Mouse (Mus musculus): ENCODE results near the gene Figla. TPM values are rescaled to one million over a fixed set of nuclear protein-coding genes. Genes with fewer than 3 reads are reported as not detected.
"Not testable (repeated sequence)": the region's sequence is repeated elsewhere in the genome, so short reads cannot be mapped to it uniquely, and the experiment has no call there.

The Figla gene
- not detected for total RNA-seq (2021)

DNA sequence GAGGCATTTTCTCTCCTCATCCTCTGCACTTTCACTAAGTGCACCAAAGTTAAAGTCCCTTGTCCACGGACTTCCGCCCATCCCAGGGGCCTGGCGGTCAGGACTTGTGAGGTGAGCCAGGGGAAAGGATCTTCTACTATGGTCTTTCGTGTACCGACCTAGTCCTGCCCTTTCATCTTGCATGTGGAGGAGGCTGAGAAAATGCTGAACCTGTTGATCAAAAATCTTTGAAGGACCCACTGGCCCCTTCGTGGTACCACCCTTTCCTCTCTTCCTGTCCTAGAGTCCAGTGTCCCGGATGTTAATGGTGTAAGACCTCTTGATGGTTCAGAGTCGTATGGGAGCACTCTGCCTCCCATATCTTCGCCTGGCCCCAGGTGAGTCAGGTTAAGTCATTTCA, at the start of gene Figla:
Gene Figla, plus strand, starts transcription at position 301 of the 400 bp plus-strand sequence.
- no peak for DNase-seq

DNA sequence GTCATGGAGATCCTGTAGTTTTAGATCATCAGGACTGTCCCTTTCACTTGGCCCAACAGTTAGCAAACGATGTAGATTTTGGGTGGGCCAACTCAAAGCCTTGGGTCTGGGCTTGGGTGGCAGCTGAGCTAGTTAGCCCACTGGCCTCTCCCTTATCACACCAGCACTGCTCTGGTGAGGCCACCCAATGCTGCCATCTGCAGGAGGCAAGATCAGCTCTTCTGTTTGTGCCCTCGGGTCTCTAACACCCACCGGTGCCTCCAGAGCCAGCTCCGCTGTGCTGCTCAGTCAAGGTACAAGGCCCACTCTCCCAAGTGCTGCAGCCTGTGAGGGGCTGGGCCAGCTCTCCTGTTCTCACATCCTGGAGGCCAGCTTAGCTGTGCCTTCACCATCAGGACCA, 49.3 kb upstream of the Figla start:
- DNase-seq = no peak

DNA sequence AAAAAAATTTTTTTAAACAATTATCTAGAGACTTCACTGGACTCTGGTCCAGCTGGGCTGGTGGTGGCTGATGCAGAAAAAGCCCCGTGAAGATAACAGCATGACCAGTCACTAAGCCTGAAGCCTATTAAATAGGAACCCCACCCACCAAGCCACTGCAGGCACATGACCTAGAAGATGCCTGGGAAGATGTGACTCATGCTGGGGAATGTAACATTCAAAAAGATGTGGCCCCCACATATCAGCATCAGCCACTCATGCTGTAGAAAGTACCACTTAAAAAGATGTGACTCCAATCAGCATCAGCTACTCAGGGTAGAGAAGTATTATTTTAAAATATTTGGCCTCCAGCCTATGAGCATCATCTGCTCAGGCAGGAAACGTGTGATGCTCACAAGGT, 46.1 kb upstream of the Figla start:
- no peak for DNase-seq

DNA sequence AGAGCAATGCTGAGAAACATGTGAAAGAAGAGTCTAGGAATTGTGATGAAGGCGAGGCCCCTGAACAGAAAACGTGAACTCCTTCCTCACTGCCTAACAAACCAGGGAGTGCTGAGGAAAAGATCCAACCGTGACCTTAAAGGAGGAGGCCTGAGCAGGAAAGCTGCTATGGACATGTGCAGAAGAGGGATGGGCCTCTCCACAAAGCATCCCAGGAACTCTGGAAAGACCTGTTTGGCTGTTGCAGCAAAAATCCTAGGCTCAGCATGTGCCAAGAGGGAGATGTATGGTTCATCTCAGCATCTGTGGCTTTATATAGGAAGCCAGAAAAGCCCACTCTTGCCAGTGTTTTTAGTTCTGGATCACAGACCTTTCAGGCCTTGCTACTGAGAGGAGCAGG, 43.3 kb upstream of the Figla start:
- DNase-seq = no peak

DNA sequence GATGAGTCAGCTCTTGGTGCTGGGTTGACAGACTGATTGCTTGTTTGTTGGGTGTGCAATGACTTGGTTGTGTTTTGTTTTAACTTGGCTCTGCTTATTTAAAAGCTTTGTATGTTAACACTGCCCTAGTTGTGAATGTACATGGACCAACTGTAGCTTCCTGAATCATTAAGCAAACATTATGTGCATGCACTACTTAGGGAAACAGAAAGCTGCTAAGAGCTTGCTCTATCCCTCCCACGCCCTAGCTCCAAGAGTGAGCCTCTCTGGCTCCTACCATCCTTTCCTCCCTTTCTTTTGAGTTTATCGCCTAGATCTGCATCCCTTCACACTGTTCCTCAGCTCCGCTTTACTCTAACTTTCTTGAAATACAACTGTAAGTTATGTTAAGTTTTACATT, 42.6 kb upstream of the Figla start:
- DNase-seq = no peak

DNA sequence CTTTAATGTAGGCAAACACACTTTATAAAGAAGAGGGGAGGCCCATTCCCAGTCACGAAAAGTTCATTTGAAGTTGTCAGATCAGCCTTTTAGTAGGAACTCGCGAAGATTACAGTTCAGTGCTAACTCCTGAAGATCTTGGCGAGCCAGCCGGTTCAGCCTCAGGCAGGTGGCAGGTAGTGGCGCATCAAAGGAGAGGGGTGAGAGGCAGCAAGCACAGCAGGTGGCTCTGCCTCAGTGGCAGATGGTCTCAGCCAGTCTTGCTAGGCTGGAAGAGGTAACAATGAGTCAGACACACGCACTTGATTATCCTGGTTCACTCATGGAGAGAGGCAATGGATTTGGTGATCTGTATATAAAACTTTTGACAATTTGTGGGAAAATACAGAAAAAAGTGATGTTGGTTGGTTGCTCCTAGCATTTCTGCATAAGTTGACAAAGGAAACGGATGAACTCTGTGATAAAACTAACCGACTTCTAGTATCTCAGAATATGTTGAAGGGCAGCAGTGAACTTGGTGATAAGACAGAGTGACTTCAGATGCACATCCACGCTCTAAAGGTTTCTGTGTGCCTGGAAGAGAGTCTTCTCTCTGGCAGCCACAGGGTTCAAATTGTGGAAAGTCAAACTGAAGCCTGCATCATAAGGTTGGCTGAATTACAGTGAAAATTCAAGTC, 40.9 kb upstream of the Figla start:
- no peak for DNase-seq

DNA sequence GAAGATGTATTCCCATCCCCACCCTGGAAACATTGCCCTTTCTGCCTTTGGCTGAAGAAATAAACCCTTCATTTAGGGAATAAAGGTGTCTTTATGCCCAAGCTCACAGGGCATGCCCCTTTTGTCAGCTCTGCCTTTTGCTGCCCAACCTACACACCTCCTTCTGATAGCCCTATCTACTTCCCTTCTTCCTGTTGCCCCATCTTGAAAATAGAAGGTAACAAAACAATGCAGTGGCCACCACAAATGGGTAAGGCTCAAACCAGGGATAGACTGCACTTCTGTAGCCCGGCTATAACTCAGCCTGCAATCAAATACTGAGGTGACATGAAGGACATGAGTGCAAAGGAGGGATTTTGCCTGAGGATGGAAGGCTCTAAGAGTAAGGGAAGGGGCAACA, 40.2 kb upstream of the Figla start:
- DNase-seq = no peak

DNA sequence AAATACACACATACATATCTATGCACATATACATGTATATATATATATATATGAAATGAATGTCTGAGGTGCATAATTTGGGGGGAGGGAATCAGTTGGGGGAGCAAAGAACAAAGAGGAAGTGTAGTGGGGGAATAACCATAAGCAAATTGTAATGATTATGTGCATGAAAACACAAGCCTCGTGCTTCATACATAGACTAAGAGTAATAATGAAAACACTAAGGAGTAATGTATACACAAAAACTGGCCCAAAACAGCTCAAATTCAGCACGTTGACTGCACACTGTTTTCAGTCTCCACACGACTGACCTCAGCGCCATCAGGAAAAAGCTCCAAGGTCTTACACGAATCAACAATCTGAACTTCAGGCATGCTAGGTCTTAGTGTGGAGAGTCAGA, 39.7 kb upstream of the Figla start:
- no peak for DNase-seq

DNA sequence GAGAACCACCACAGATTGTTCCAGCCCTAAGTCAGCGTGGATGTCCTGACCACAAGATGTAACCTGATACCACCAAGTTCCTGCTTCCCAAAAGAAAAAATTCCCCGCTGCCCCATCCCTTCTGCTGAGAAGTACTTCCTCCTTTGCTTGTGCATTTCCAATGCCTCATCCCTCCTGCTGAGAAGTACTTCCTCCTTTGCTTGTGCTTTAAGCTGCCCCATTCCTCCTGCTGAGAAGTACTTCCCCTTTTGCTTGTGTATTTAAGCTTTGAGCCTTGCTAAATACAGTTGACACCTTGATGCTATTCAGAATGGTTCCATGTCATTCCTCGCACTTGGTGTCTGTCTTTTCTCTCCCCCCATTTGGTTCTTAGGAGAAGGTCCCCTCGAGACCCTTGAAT, 37.2 kb upstream of the Figla start:
- not testable (repeated sequence) for DNase-seq

DNA sequence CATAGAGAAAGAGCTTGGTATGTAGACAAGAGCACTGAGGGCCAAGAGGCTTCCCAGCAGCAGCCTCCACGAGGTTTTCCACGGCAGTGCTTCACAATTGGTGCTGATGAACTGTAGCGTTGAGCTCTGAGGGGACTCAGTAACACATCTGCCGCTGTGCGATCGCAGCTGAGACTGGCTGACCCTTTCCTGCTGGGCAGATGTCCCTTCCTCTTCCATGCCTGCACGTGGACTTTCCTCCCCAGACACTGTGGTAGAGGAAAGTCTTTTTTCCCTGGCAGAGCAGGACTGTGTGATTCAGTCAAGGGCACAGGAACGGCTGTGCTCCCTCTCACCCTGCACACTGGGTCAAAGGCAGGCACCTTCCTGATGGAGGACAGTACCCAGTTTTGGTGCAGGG, 31.6 kb upstream of the Figla start:
- DNase-seq = no peak

DNA sequence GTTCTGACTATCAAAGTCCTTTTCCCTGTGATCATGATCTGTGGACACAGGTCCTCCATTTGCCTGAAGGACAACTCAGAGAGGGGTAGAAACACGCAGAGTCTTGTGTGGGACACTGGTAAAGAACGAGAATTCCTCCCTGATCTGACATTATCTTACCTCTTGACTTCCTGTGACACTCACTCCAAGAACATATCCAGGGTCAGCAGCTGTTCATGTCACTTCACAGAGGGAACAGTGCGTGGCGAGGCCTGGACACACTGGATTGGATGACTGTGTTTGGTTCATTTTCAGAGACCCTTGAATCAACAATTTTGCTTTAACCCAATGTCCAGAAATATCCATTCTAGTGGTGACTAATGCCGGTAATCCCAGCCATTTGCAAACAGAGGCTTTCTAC, 26.4 kb upstream of the Figla start:
- DNase-seq = not testable (repeated sequence)

DNA sequence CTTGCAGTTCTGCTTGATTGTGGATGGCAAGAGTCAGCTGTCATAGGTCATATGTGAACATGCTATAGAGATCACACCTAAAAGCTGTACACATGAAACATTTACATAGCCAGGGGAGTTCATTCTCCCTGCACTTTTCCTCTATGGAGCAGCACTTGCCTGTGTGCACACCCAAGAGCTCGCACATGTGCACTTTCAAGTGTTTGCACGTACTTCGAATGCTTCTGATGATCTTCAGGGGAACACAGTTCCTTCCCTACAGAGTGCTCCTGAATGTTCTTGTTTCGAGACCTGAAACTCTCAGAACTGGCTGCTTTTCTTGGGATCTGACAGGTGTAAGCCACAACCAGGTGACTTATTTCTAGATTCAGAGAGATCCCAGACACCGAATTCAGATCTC, 25.2 kb upstream of the Figla start:
- not testable (repeated sequence) for DNase-seq

DNA sequence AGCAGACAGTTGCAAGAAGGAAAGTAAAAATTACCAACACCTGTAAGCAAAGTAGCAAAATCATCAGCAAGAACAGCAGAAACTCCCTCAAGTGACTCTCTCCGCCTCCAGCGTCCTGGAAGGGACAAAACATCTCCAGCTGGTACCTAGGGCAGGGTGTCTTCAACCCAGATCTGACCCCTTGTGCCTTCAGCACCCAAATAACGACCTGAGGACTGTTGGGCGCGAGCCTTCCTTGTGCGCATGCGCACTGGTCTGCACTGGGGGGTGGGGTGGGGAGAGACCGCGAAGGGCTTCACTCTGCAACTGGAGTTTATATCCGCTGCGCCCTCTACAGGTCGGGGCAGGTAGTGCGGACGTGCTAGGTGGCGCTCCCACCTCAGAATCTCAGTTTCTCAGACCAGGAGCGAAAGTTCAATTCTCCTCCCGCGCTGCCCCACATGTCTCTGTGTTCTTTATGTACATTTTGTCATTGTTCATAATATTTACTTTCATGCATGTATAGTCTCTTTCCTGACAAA, 12.5 kb upstream of the Figla start:
- peak; percentile 37 for DNase-seq

DNA sequence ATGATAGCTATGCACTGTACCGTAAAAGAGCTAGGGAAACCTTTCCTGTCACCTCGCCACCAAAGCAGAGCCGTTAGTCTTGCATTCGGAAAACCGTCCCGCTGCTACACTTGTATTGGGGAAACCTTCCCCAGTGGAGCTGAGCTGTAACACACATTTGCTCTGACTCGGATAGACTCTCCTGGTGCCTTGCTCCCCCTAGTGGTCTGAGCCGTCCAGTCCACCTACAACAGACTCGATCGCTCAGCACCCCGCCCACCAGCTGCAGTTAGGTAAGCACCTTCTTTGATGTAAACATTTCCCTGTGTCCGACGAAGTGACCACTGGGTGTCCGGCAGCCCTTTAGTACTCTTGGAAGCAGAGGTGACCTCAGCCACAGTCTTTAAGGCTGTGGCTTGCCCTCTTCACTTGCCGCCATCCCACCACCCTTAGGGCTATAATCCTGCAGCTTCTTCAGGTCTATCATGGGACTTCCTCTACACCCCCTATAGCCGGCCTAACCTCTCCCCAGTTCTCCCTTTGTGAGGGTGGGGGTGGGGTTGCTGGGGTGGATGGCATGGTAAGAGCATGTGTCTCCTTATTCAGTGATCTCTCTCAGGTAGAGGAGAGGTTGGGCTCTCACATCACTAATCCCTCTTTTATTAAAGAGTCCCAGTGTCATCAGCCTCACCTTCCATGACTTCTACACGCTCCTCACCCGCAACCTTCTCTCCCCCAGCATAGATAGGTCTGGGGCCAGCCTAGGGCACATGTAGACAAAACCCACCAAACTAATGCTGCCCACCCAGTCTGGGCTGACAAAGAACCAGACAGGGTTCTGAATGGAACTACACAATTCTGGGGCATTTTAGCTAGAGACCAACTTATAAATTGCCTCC, 11.5 kb upstream of the Figla start:
- peak; percentile 84 for DNase-seq

DNA sequence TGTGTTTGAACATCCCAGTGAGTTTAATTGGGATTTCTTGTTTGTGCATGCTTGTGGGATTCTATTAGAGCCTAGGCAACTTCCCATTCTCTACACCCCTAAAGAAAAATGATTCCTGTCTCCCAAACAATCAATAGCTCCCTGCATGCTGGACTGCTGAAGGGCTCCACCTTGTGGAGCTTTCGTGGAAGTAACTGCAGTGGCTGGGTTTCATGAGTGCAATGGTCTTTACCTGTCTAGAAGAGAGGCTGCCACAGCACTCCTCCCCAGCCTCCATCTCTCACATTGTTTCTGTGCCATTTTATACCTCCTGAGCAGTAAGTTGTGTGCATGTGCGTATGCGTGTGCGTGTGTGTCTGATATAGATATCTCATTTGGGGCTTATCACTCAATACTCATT, 6.0 kb upstream of the Figla start:
- peak; percentile 69 for DNase-seq

DNA sequence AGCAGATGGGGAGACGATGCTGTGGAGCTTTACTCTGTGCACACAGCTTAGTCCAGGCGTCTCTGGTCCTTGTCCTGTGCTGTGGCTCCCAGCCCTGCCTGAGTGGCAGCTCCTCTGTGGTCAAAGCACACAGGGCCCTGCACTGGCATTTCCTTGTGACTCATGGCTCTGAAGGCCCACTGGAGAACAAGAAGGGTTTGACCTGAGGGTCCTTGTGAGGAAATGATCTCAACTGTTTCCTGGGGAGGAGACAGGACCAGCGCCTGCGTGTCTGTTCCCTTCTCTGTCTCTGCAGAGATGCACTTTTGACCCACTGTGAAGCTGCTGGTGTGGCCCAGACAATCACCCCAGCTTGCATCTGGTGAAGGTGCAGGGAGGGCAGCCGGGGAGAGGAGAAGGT, 1.2 kb upstream of the Figla start:
- DNase-seq = peak; percentile 13

DNA sequence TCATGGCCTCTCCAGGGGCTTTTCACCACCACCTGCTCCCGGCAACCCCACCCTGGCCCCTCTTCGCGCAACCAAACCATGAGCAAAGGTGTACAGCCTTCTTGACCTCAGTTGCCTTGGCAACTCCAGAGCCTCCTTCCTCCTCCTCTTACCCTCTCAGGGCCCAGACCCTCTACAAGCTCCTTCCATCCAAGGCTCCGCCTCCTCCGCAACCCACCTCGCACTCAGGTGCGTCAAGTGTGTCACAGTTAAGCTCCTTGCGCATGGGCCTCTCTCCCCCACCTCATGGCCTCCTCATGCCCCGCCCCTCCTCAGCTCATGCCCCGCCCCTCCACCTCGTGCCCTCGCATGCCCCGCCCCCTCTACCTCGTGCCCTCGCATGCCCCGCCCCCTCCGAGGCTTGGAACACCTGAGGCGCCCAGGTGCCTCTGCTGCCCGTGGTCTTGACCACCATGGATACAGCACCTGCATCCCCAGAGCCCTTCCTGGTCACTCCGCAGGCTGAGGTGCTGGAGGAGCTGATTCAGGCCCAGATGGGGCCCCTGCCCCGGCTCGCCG, 901 bp downstream of the Figla start:
- DNase-seq = no peak

DNA sequence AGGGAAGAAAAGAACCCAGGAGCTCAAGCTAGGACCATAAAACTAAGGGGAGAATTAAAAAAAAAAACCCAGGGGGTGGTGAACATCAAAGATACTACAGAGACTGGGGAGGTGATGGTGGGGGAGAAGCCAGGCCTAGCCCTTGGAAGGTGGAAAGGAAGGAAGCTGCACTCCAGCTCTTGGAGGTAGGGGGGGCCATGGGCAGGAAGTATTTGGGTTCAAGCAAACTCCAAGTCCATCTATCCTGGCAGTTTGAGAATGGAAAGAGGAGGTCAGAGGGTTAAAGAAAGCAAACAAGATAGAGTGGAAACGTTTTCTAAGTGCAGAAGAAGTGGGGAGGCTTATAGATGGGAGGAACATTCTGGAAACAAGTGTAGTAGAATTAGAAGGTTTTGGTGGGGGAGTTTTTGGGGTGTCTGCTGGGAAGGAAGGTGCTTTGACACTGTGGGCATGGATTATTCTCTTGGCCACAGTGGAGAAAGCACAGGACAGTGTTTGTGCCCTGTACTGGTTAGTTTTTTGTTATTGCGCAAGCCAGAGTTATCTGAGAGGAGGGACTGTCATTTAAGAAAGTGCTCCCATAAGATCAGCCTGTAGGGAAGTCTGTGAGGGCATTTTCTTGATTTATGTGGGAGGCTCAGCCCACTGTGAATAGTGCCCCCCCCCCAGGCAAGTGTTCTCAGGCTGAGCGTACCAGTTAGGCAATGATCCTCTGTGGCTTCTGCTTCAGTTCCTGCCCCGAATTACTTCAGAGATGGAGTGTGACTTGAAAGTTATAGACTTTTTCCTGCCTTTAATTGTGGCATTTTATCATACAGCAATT, 3.7 kb downstream of the Figla start:
- DNase-seq = no peak

DNA sequence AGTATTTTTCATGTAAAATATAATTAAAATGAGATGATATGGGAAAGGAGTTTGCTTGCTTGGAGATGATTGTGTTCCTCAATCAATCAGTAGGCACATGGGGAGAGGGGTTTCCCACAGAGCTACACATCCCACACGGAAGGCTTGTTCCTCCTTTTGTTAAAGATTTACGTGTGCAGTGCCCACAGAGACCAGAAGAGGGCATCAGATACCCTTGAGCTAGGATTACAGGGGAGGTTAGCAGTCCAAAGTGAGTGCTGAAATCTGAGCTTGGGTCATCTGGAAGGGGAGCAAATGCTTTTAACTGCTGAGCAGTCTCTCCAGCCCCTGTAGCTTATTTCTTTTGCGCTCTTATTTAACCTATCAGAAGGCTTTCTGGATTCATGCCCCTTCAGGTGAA, 5.0 kb downstream of the Figla start:
- DNase-seq = peak; percentile 50

DNA sequence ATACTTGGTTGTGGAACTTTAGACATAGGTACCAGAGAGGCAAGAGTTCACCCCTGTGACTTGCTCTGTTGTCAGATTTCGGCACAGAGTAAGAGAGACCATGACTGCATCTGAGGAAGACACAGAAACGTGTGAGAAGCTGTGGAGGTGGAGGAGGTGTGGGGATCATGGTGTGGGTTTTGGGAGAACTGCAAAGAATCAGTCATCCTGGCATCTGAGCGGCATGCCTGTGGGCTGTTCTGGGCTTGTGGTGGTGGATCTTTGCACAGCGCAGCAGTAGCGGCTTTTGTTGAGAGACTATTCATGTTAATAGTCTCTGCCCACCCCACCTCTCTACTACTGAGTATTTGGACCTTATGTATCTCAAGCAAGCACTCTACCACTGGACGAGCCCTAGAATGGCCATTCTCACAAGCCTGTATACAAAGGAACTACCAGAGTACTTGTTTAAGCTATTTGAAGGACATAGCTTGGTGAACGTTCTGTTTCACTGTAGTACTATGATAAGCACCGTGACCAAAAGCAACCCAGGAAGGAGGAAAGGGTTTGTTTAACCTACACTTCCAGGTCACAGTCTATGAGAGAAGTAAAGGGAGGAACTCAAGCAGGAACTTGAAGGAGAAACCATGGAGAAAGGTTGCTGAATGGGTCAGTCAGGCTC, 10.8 kb downstream of the Figla start:
- DNase-seq = no peak

DNA sequence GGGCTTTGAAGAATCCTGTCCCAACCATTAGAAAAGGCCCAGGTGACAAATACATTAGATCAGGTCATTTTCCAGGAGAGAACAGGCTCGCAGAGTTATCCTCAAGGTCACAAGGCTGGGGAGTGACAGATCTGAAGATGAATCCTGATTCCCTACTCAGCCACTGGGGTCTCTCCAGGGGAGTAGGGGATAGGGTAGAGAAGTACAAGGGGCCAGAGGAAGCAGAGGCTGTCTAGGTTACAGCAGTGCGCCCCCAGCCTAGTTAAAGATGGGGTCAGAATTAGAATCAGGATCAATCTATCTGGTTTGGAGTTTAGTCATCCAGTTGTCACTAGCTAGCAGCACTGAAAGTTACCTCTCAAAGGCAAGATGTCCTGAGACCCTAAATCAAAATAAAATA, 12.2 kb downstream of the Figla start:
- DNase-seq = no peak

All from heart, postnatal 4 days (tissue).